ENCODE assay signal across 8 mouse cellular contexts in the genomic region with DNA sequence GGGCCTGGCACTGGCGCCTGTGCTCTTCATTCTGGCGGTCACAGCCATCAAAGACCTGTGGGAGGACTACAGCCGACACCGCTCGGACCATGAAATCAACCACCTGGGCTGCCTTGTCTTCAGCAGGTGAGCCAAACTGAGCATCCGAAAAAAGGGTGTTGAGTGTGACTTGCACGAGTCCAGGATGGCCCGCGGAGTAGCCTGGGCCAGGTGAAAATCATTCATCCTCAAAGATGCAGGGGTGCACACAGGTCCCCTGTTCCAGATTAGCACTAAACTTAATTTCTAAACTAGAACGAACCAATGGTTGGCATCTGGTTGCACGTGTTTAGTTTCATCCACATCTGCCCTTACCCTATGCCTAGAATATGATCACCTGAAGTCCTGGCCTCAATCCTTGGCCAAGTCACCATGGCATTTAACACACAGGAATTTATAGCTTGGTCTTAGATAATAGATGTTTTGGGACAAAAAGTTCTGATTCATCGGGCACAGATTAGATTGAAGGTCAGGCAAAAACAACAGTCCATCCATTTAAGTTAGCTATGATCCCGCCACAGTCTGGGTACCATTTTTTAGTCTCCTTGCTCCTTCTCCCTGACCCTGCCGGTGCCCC. TPM values are rescaled to one million over a fixed set of nuclear protein-coding genes. Genes with fewer than 3 reads are reported as not detected.
DNase-seq lines count a peak whose midpoint lies in the region; ATAC-seq and TF ChIP-seq lines count a peak whose summit lies in the region.

No protein-coding gene starts in this region.

- H3K9me3 ChIP-seq in forebrain, embryonic 16.5 days (ENCODE audit: control insufficient read depth, low read length), result no peaks in the 10 kb centered on the region
- H3K9me3 ChIP-seq in liver, embryonic 16.5 days (replicated peaks; ENCODE audit: control insufficient read depth, low read length), result no peaks in the 10 kb centered on the region

- no peaks in the 10 kb centered on the region for H3K36me3 ChIP-seq in forebrain, embryonic 16.5 days (ENCODE audit: control insufficient read depth, insufficient read depth)
- no peaks in the 10 kb centered on the region for H3K36me3 ChIP-seq in liver, embryonic 16.5 days (ENCODE audit: control insufficient read depth, insufficient read depth)

- H3K9ac ChIP-seq in forebrain, embryonic 16.5 days (replicated peaks; ENCODE audit: low read depth, low read length), result peak overlapping the region; percentile 73
- no peak overlapping the region; the same call in 1 of the 2 replicates for H3K9ac ChIP-seq in liver, embryonic 16.5 days (ENCODE audit: low read depth, low read length)

- 26% methylated on average over 14 of the region's 14 CpGs for WGBS in cerebellum, adult 2 months
- 25% methylated on average over 14 of the region's 14 CpGs for WGBS in forebrain, embryonic 16.5 days
- WGBS in liver, embryonic 16.5 days (ENCODE audit: insufficient replicate concordance), result 18% methylated on average over 14 of the region's 14 CpGs

- no peaks in the 10 kb centered on the region for H3K4me1 ChIP-seq in cerebellum, adult 2 months (ENCODE audit: control insufficient read depth, insufficient read depth, low read length)
- H3K4me1 ChIP-seq in forebrain, embryonic 16.5 days (replicated peaks; ENCODE audit: control insufficient read depth, insufficient read depth, low read length), result peaks cover 6% of the 10 kb centered on the region; the same call in 1 of the 2 replicates
- H3K4me1 ChIP-seq in liver, embryonic 16.5 days (ENCODE audit: control insufficient read depth, low read depth, low read length), result peaks cover 3% of the 10 kb centered on the region; the same call in 1 of the 2 replicates

- H3K4me3 ChIP-seq in cerebellum, adult 2 months (replicated peaks; ENCODE audit: insufficient read depth, low read depth, low read length), result peak overlapping the region; percentile 69
- peak overlapping the region; percentile 77 for H3K4me3 ChIP-seq in forebrain, embryonic 16.5 days (replicated peaks; ENCODE audit: low read length)
- H3K4me3 ChIP-seq in liver, embryonic 16.5 days (ENCODE audit: low read depth, low read length), result peak overlapping the region; percentile 63

- H3K4me2 ChIP-seq in forebrain, embryonic 16.5 days (ENCODE audit: low read length), result peak overlapping the region; percentile 97
- peak overlapping the region; percentile 75 for H3K4me2 ChIP-seq in liver, embryonic 16.5 days (ENCODE audit: low read depth, low read length)

- H3K27ac ChIP-seq in cerebellum, adult 2 months (ENCODE audit: insufficient read depth, low read length), result no peak overlapping the region
- no peak overlapping the region for H3K27ac ChIP-seq in forebrain, embryonic 16.5 days (ENCODE audit: low read length)
- no peak overlapping the region for H3K27ac ChIP-seq in liver, embryonic 16.5 days (ENCODE audit: low read length)

- TF ChIP-seq CTCF in cerebellum, adult 2 months (IDR thresholded peaks at IDR 0.05; ENCODE audit: borderline replicate concordance, insufficient read depth, low read depth, low read length), result no peak

- no peaks in the 10 kb centered on the region for H3K27me3 ChIP-seq in cerebellum, adult 2 months (ENCODE audit: control insufficient read depth, insufficient read depth, low read length)
- no peaks in the 10 kb centered on the region for H3K27me3 ChIP-seq in forebrain, embryonic 16.5 days (replicated peaks; ENCODE audit: control insufficient read depth, insufficient read depth, low read length)
- peaks cover 10% of the 10 kb centered on the region for H3K27me3 ChIP-seq in liver, embryonic 16.5 days (ENCODE audit: control insufficient read depth, insufficient read depth, low read depth, low read length)

- no peak for TF ChIP-seq POLR2A in cerebellum, adult 2 months (IDR thresholded peaks at IDR 0.05; ENCODE audit: borderline replicate concordance, insufficient read depth, low read length)

- no peak for ATAC-seq in forebrain, embryonic 16.5 days
- ATAC-seq in liver, embryonic 16.5 days (ENCODE audit: low read depth), result no peak

- no peak for DNase-seq in cerebellum, adult 2 months
- DNase-seq in cerebellum, postnatal 14 days, result no peak
- peak; percentile 21 for DNase-seq in 3T3-L1 (ENCODE audit: low read depth, low spot score)
- no peak for DNase-seq in right cerebral cortex, postnatal 4 days
- no peak for DNase-seq in cerebellum, adult 18-20 months
- DNase-seq in cerebellum, postnatal 4 days (ENCODE audit: low spot score in 2 of 2), result no peak

RNA-seq across cellular contexts. Expression of a gene that starts 2.9 kb away (rescaled TPM):
- polyA plus RNA-seq in cerebellum, adult 2 months (2012; rRNA removed), result 6.2 and 6.9 TPM in 2 replicates
- 1.3 and 1.4 TPM in 2 replicates for polyA plus RNA-seq in forebrain, embryonic 16.5 days (2015; fragmentation: Nextera tagmentation; extraction: Ambion mirVana)
- polyA plus RNA-seq in liver, embryonic 16.5 days (2015; fragmentation: Nextera tagmentation; extraction: Ambion mirVana), result 0.42 and 0.52 TPM in 2 replicates
